Mouse (Mus musculus) lung, postnatal 0 days (tissue): ENCODE measurements around the gene Kdm1b.
A peak's percentile ranks its signal among the peaks of the same experiment; 100 is the strongest.

Source experiments
- CTCF ChIP-seq: IDR thresholded peaks from 2 replicates; pipeline ENCODE4 v1.5.1; 2016; ENCODE audit warnings: antibody characterized with exemption, mild to moderate bottlenecking
- EP300 ChIP-seq: IDR thresholded peaks from 2 replicates; pipeline ENCODE4 v1.6.1; 2016; ENCODE audit warnings: antibody characterized with exemption, mild to moderate bottlenecking, control low read depth

DNA sequence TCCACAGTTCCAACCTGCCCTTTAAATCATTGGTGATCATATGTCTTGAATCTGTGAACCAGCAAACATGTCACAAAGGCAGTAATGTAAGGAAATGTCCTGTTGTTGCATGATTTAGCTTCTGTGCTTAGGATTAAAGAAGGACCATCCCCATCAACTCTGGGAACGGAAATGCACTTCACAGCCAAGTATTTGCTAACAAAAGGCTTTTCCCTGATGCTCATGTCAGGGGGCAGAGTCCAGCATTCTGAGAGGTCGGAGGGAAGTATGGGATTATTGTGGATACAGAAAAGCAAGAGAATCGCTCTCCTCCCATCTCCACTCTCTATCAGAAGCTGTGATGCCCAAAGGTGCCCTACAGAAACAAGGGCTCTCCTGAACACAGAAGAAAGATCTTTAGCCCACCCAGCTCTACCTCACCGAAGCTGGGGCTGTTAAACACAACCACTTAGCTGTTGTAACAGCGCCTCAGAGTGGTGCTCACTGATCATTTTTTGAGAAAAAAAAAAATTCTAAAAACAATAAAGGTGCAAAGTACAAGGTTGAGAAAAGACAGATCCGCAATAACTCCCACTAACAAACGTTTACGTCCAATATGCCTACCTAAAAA lies 1.2 kb upstream of the Kdm1b start:
- peak; percentile 25 for TF ChIP-seq CTCF
- TF ChIP-seq EP300 = no peak
